Mouse (Mus musculus) heart, adult 2 months (tissue): ENCODE results near the gene Rab11fip4. TPM values are rescaled to one million over a fixed set of nuclear protein-coding genes. Genes with fewer than 3 reads are reported as not detected.

Source experiments
- DNase-seq, 2 experiments: peaks; one replicate each; pipeline ENCODE4 v3.0.0; 2021
- H3K27ac ChIP-seq: fragments of 200-600 bp; 2 replicates; pipeline ENCODE4 v1.8.1; 2022
- H3K27me3 ChIP-seq: fragments of 200-500 bp; 2 replicates; pipeline ENCODE4 v1.6.1; 2012; ENCODE audit warnings: mild to moderate bottlenecking, low read length, inconsistent platforms, mixed read lengths; ENCODE audit not compliant: control insufficient read depth, insufficient read depth
- H3K36me3 ChIP-seq: fragments of 200-500 bp; 2 replicates; pipeline ENCODE4 v1.6.1; 2012; ENCODE audit warnings: low read length, inconsistent platforms; ENCODE audit not compliant: control insufficient read depth, insufficient read depth
- H3K4me1 ChIP-seq: fragments of 200-500 bp; 2 replicates; pipeline ENCODE4 v1.6.1; 2011; ENCODE audit warnings: low read length; ENCODE audit not compliant: control insufficient read depth, insufficient read depth
- H3K4me3 ChIP-seq: fragments of 200-600 bp; 2 replicates; pipeline ENCODE4 v1.8.1; 2022
- H3K79me2 ChIP-seq: fragments of 200-500 bp; replicated peaks from 2 replicates; pipeline ENCODE4 v1.6.1; 2012; ENCODE audit warnings: mild to moderate bottlenecking, inconsistent platforms, low read length, moderate library complexity, mixed read lengths; ENCODE audit not compliant: control insufficient read depth, insufficient read depth
- H3K9ac ChIP-seq: fragments of 200-500 bp; 2 replicates; pipeline ENCODE4 v1.6.1; 2012; ENCODE audit warnings: low read depth, mild to moderate bottlenecking, control low read depth, inconsistent platforms, low read length, mixed read lengths
- CTCF ChIP-seq: fragments of 200-600 bp; IDR thresholded peaks from 2 replicates; pipeline ENCODE4 v1.8.1; 2022; ENCODE audit warnings: antibody characterized with exemption, mild to moderate bottlenecking, moderate library complexity
- EP300 ChIP-seq: fragments of 200-500 bp; IDR thresholded peaks from 2 replicates; pipeline ENCODE4 v1.6.1; 2011; ENCODE audit warnings: low read depth, low read length, control low read depth; ENCODE audit not compliant: insufficient read depth
- POLR2A ChIP-seq: fragments of 200-500 bp; IDR thresholded peaks from 2 replicates; pipeline ENCODE4 v1.6.1; 2011; ENCODE audit warnings: mild to moderate bottlenecking, low read depth, low read length, control low read depth; ENCODE audit not compliant: insufficient read depth
- WGBS: fragments of 180-500 bp; shearing (Covaris S2); methylation state at CpG from one replicate; pipeline ENCODE4 v1.1.7; 2018; 5-methylcytosine and 5-hydroxymethylcytosine counted together
- intact Hi-C: fragments of 180-260 bp; cut with DNase I; formaldehyde crosslinking; loops from one replicate; pipeline ENCODE4 v1.15.1; 2025
- polyA plus RNA-seq: library from polyadenylated mRNA; depleted of rRNA; stranded (reverse); fragments of >200 nt; gene quantifications from 2 replicates; pipeline ENCODE4 v1.2.3, GENCODE M21; 2012
- total RNA-seq, 2 experiments: library from RNA; stranded (reverse); gene quantifications; 2 replicates each; pipeline ENCODE4 v1.2.3; 2021

The Rab11fip4 gene
- total and polyA plus RNA-seq, 3 experiments = 0.11 to 0.66 (median 0.26) TPM

- 62% methylated on average over 6 of the region's 6 CpGs for WGBS
- no peak overlapping the region for H3K4me3 ChIP-seq
- intact Hi-C loops = no loop called here
These were observed 111.1 kb downstream of the Rab11fip4 start for GRCm38 (mm10) chr11:79702092-79702491.

GRCm38 (mm10) chr11:79703452-79703851, 112.4 kb downstream of the Rab11fip4 start:
- peak overlapping the region; percentile 94 for H3K27ac ChIP-seq
- no peaks in the 10 kb centered on the region for H3K27me3 ChIP-seq
- TF ChIP-seq POLR2A (no peak), CTCF (peak; percentile 53)
- WGBS = 2% methylated on average over 5 of the region's 5 CpGs
- H3K4me1 ChIP-seq = peaks cover 4% of the 10 kb centered on the region; the same call in 1 of the 2 replicates
- intact Hi-C loops = no loop called here
- peak; percentile 46 to 47 for DNase-seq
- 0 out of 2 replicates have a peak, but pooled peaks cover 1% of the 10 kb centered on the region for H3K79me2 ChIP-seq
- H3K9ac ChIP-seq = peak overlapping the region; percentile 40
- H3K36me3 ChIP-seq = no peaks in the 10 kb centered on the region
- peak overlapping the region; percentile 91 for H3K4me3 ChIP-seq

More at GRCm38 (mm10) chr11:79702092-79702491, 111.1 kb downstream of the Rab11fip4 start:
- H3K27me3 ChIP-seq = no peaks in the 10 kb centered on the region
- H3K9ac ChIP-seq = no peak overlapping the region
- H3K4me1 ChIP-seq = peaks cover 4% of the 10 kb centered on the region; the same call in 1 of the 2 replicates
- DNase-seq = no peak
- 0 out of 2 replicates have a peak, but pooled peaks cover 1% of the 10 kb centered on the region for H3K79me2 ChIP-seq
- H3K36me3 ChIP-seq = no peaks in the 10 kb centered on the region
- H3K27ac ChIP-seq = no peak overlapping the region
- TF ChIP-seq EP300 (no peak), POLR2A (no peak), CTCF (no peak)

DNA sequence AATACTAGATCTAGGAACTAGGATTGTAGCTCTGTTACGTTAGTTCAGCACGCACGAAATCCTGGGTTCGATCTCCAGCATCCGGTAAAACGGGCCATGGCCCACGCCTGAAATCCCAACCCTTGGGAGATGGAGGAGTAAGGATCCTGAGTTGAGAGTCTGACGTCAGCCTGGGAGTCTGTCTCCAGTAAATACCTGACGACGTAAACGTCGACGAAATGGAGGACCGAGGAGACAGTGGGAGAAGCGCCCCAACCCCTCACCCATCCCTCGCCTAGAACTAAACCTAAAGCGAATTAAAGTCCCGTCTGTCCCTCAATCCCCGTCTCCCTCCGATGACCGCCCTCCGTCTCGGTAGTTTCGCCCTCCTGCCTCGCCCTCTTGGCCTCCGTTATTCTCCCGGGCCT, 112.9 kb downstream of the Rab11fip4 start:
- Histone ChIP-seq H3K27ac (peak overlapping the region; percentile 94), H3K27me3 (no peaks in the 10 kb centered on the region), H3K79me2 (0 out of 2 replicates have a peak, but pooled peaks cover 1% of the 10 kb centered on the region), H3K4me1 (peaks cover 4% of the 10 kb centered on the region; the same call in 1 of the 2 replicates), H3K36me3 (no peaks in the 10 kb centered on the region), H3K9ac (peak overlapping the region; percentile 91), H3K4me3 (peak overlapping the region; percentile 91)
- no peak for TF ChIP-seq EP300
- no peak for TF ChIP-seq POLR2A
- no peak for TF ChIP-seq CTCF
- under 1% methylated on average over 27 of the region's 27 CpGs for WGBS
- DNase-seq = no peak
- intact Hi-C loops = no loop called here

GRCm38 (mm10) chr11:79704318-79705150, 113.5 kb downstream of the Rab11fip4 start:
- under 1% methylated on average over 61 of the region's 61 CpGs for WGBS
- peak; percentile 96 to 98 for DNase-seq
- peak overlapping the region; percentile 91 for H3K4me3 ChIP-seq
- H3K4me1 ChIP-seq = peaks cover 4% of the 10 kb centered on the region; the same call in 1 of the 2 replicates
- intact Hi-C loops = no loop called here
- TF ChIP-seq POLR2A = peak; percentile 86
- TF ChIP-seq CTCF = no peak
- TF ChIP-seq EP300 = peak; percentile 76; the same call in 1 of the 2 replicates
- peak overlapping the region; percentile 94 for H3K27ac ChIP-seq
- H3K36me3 ChIP-seq = no peaks in the 10 kb centered on the region
- H3K79me2 ChIP-seq = 0 out of 2 replicates have a peak, but pooled peaks cover 1% of the 10 kb centered on the region
- peak overlapping the region; percentile 91 for H3K9ac ChIP-seq
- H3K27me3 ChIP-seq = no peaks in the 10 kb centered on the region

DNA sequence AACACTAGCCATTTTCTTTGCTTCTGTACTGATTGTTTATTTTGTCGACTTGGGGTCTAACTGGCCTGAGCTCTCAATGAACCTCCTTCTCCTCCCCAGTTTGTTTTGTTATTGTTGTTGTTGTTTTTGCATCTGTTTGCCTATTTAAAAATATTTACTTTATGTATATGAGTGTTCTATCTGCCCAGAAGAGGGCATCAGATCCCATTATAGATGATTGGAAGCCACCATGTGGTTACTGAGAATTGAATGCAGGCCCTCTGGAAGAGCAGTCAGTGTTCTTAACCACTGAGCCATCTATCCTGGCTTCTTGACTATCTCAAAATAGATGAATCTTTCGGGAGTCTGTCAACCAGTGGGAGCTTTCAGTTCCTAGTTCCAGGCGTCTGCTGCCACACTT, 116.1 kb downstream of the Rab11fip4 start:
- no peak overlapping the region for H3K27ac ChIP-seq
- WGBS = 84% methylated on average over 3 of the region's 3 CpGs
- H3K9ac ChIP-seq = no peak overlapping the region
- no peak for DNase-seq
- H3K4me1 ChIP-seq = peaks cover 4% of the 10 kb centered on the region; the same call in 1 of the 2 replicates
- TF ChIP-seq CTCF = peak; percentile 29
- no peak for TF ChIP-seq EP300
- no peak for TF ChIP-seq POLR2A
- 0 out of 2 replicates have a peak, but pooled peaks cover 1% of the 10 kb centered on the region for H3K79me2 ChIP-seq
- peaks cover 2% of the 10 kb centered on the region; the same call in 1 of the 2 replicates for H3K27me3 ChIP-seq
- intact Hi-C loops = no loop called here
- no peak overlapping the region for H3K4me3 ChIP-seq
- H3K36me3 ChIP-seq = no peaks in the 10 kb centered on the region
